Mouse (Mus musculus): ENCODE data around the gene Ubr2. TPM values are rescaled to one million over a fixed set of nuclear protein-coding genes. Genes with fewer than 3 reads are reported as not detected.

Ubr2 gene
- 10 to 100 TPM; 84.2 to 89.3 TPM for total RNA-seq (2021)

DNA sequence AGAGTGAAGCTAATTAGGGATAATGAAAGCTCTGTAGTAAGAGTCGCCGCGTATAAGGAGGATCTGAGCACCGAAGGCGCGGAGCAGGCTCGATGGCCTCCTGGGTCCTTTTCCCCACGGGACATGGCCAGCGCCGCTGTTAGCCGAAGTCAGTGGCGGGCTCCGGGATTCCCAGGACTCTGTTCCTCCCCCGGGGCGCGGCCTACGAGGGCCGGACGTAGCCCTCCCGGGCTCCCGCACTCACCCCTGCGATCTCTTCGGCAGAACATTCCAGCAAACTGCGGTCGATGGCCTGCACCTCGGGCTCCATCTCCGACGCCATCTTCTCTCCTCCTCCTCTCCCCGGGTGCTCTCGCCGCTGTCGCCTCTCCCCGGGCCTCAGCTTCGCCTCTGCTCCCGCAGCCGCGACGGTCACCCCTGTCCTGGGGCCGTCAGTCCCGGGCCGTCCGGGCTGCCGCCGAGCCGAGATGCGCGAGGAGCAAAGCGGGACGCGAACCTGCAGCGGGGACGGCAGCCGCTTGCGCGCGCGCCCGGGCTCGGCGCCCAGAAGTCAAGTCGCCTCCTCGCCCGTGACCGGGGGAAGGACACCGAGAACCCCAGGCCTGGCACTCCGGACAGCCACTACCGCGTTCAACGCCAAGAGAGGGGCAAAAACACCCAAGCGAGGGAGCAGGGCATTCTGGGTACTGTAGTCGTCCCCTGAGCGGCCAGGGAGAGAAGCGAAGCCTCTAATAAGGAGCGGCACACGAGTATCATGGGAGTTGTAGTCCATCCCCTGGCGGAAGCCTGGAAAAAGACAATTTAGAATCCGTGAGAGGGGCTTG is at the start of gene Ubr2:
TSS of gene Ubr2 (minus strand) at position 659 of the 824 bp plus-strand sequence.
- DNase-seq: peak; percentile 90 to 94
- intact Hi-C loops (cut with DNase I): loop anchor here (5.0 to 10.0 kb wide), 2 partner anchors 153 to 325 kb away; partner anchors contain the start of genes Bicral and Klhdc3

- DNase-seq: peak; percentile 27 to 32
- intact Hi-C loops (cut with DNase I): no loop called here
These were observed 49.5 kb upstream of the Ubr2 start for GRCm38 (mm10) chr17:47059836-47060360.

GRCm38 (mm10) chr17:47057966-47058365 is 47.6 kb upstream of the Ubr2 start:
- DNase-seq: no peak
- intact Hi-C loops (cut with DNase I): no loop called here

- DNase-seq: no peak
These were observed 46.1 kb upstream of the Ubr2 start for GRCm38 (mm10) chr17:47056476-47056875.

DNA sequence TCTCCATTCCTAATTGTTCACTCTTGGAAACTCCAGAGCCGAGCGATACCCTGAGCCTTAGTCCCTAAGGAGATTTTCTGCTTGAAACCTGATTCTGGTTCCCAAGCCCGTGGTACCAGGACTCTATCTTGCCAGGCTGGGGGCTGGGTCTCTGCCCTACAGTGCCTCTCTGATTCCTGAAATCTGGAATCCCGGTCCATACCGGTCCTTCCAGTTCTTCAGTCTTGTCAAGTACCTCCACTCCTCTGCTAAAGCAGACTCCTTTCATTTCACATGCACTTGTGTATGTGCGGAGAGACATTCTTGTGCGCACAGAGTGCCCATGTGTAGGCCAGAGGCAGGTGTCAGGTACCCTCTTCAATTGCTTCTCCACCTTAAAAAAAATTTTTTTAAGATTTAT is 44.8 kb upstream of the Ubr2 start:
- no peak for DNase-seq
- intact Hi-C loops (cut with DNase I): no loop called here

More at GRCm38 (mm10) chr17:47056476-47056875, 46.1 kb upstream of the Ubr2 start:
- intact Hi-C loops (cut with DNase I): no loop called here

DNA sequence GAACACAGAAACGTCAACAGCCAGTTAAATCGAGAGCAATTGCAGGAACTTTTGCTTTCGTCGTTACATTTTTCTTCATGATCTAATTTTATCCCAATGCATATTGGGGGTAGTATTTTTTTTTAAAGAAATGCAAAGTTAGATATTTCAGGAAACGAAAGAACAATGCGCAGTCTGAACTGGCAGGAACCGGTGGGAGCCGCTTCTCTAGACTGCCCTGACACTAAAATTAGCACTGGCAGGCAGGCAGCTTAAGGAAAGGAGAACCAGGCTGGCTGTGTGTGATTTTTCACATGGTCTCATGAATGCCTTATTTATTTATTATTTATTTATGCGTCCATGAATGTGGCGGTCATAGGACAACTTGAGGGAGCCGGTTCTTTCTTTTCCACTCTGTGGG is 44.3 kb upstream of the Ubr2 start:
- intact Hi-C loops (cut with DNase I): no loop called here
- no peak for DNase-seq

DNA sequence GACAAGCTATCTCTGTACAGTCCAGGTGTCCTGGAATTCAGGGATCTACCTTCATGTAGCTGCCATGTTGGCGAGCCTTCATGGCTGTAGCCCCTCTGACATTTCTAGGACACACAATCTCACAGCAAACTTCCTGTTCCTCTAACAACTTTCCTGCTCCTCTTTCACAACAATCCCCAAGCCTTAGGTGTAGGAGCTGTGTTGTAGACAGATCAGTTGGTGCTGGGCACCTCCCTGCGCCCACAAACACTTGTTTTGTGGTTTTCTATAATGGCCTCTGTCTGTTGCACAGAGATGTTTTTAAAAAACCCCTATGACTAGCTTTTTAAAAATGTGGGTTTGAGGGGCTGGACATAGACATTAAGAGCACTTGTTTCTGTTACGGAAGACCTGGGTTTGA is 40.3 kb upstream of the Ubr2 start:
- no peak for DNase-seq
- intact Hi-C loops (cut with DNase I): no loop called here

GRCm38 (mm10) chr17:47042866-47043265 is 32.5 kb upstream of the Ubr2 start:
- DNase-seq: no peak
- intact Hi-C loops (cut with DNase I): no loop called here

DNA sequence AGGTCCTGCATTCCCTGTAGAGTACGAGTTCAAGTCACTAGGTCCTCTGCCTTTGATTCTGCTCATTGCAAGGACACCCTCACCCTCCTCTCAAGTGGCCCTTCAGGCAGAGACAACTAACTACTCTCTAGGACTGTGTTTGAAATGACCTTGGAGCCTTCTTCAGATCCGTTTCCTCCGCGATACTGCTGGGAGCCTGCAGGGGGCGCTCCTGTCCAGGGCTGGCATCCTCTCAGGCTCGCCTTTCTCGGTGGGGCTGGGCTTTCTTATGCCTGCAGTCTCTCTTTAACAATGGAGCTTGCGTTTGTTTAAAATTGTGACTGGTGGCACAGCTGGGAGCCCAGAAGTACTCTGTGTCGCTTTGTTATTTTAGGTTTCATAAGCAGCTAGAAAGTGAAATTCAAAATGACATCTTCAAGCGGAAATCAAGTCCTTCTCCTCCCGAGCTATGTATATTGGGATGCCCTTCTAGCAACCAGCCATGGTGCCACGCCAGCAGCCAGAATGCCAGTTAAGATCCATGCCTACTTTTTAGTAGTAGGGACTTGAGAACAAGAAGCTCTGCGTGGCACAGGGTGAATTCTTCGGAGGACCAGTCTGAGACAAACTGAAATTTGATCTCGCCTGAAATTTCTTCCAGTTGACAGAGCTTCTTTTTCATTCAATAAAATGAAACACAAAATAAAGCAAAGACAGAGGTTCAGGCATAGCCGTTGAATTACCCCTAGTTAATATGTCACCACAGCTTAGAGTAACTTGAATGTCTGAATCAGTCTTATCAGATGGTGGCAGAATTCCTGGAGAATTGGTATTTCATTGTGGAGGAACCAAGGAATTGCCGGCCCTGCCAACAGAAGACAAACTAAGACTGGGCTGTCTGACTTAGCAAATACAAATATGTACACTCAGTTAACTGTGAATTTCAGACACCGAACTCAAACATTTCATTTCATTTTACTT is 28.8 kb upstream of the Ubr2 start:
- intact Hi-C loops (cut with DNase I): loop anchor here (2.0 to 5.0 kb wide), 2 partner anchors 294 to 328 kb away; partner anchors contain the start of gene Mrps10
- DNase-seq: peak; percentile 85 to 91

- no peak for DNase-seq
- intact Hi-C loops (cut with DNase I): loop anchor here (5.0 kb wide), 1 partner anchor 132 kb away; no protein-coding TSS in a partner anchor
These were observed 24.2 kb upstream of the Ubr2 start for GRCm38 (mm10) chr17:47034536-47034935.

- peak; percentile 61 to 71 for DNase-seq
- intact Hi-C loops (cut with DNase I): loop anchor here (1.0 to 5.0 kb wide), 2 partner anchors 58 to 131 kb away; no protein-coding TSS in a partner anchor
These were observed 23.3 kb upstream of the Ubr2 start for GRCm38 (mm10) chr17:47033643-47034042.

DNA sequence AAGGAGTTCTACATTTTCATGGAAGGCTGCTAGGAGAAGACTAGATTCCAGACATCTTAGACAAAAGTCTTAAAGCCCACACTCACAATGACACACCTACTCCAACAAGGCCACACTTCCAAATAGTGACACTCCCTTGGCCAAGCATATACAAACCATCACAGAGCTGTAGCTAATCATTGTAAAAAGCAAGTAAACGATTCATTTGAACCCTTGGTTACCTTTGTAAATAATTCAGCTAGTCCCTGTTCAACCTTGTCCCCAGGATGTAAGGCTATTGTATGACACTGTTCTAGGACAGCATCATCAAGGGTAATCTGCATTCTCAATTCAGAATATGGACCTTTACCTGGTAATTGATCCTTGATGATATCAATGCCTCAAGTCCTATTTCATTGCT is 14.4 kb upstream of the Ubr2 start:
- intact Hi-C loops (cut with DNase I): no loop called here

DNA sequence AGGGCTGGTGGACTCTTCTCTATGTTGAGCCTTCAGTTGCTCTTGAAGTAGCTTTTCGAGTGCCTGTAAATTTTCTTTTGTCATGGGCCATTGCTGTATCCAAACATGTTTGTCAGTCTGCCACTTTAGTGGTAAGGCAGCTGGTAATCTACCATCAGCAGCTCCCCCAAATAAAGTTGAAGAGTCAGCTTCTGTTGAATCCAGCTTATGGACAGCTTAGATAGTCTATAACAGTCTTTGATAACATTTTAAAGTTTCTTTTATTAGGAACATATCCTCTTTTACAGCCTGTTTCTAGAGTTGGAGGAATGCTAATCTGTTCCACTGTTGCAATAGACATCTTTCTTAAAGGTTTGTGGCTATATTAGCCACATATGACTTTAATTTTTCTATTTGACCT is 13.0 kb upstream of the Ubr2 start:
- intact Hi-C loops (cut with DNase I): no loop called here

More for the DNA sequence above, 14.4 kb upstream of the Ubr2 start:
- no peak for DNase-seq

DNA sequence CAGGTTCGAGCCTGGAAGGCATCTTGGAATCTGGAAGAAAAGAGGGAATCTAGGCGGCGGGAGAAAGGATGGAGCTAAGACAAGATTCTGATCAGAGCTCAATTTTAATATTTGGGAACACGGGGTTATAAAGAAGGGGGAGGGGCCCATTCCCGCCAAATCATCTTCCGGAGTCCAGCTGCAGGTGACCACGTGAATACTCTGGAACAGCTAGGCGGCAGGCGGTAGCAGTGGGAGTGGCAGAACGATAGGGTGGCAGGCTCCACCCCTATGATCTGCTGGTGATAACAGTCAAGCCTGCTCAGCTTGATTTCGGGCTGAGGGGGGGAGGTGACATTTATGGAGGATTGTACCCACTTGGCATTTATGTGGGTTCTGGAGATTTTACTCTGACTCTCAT is 2.5 kb upstream of the Ubr2 start:
- no peak for DNase-seq
- intact Hi-C loops (cut with DNase I): no loop called here

More for the DNA sequence above, 13.0 kb upstream of the Ubr2 start:
- no peak for DNase-seq

DNA sequence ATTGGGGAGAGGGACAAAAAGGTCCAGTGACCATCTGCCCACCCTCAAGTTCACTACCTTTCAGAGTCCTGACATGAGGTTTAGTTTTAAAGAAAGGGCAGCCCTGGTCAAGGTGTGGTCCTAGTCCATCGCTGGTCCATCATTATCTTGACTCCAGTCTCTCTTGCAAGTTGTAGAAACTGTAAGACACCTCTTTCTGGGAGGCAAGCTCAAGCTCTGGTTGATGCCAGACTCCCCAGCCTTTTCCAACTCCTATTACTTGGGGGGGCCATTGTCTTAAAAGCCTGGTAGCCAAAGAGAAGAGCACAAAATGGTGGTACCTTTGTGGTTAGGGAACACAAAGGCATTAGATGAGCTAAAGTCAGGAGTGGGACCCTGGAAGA is 1.3 kb upstream of the Ubr2 start:
- no peak for DNase-seq
- intact Hi-C loops (cut with DNase I): no loop called here

- intact Hi-C loops (cut with DNase I): no loop called here
- peak; percentile 45 to 63 for DNase-seq
These were observed 635 bp upstream of the Ubr2 start for GRCm38 (mm10) chr17:47010722-47011660.

DNA sequence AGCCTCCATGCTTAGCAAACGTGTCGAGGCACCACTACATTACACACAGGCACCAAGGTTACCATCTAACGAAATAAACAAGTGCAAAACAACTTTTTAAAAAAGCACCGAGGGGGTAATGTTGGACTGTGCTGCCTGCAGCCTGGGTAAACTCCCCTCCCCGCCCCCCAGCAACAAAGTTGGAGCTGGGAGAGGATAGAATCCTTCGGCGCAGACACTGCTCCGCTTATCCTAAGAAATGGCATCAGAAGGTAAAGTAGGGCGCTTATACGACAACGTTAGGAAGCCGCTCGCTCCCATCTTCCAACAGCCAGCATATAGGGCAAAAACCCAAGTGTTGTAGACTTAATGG is 834 bp downstream of the Ubr2 start:
- intact Hi-C loops (cut with DNase I): loop anchor here (5.0 to 10.0 kb wide), 2 partner anchors 152 to 325 kb away; partner anchors contain the start of genes Bicral and Klhdc3
- peak in 1 of 2 experiments; percentile 40 for DNase-seq

DNA sequence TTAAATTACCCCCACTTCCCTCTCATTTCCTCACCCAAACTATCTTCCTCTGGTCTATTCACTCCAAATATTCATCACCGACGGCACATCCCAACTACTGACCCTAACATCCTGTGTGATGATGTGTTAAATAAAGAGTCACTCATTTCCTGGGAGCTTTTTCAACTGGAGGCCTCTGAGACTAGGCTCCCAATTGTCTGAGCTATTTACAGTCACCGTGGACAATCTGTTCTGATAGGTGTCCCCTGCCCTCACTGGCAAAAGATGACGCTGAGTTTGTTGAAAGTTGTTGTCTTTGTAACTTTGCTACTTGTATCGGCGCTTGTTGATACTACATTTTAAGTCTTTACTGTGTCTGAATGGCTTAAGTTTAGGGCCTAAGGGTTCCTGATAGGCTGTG is 1.3 kb downstream of the Ubr2 start:
- intact Hi-C loops (cut with DNase I): loop anchor here (5.0 to 10.0 kb wide), 2 partner anchors 152 to 324 kb away; partner anchors contain the start of genes Bicral and Klhdc3
- DNase-seq: peak in 1 of 2 experiments; percentile 46

- intact Hi-C loops (cut with DNase I): loop anchor here (5.0 to 10.0 kb wide), 2 partner anchors 151 to 324 kb away; partner anchors contain the start of genes Bicral and Klhdc3
- DNase-seq: no peak
These were observed 1.9 kb downstream of the Ubr2 start for GRCm38 (mm10) chr17:47008506-47008905.

Data from heart, postnatal 36 days (tissue).